Mouse (Mus musculus) ES-E14 (cell line): ENCODE measurements around the gene Ostm1.

Experiments used
- CHD2 ChIP-seq: IDR thresholded peaks from 2 replicates; pipeline ENCODE4 v1.6.1; 2014; ENCODE audit warnings: mild to moderate bottlenecking, low read depth, low read length, inconsistent platforms
- MAFK ChIP-seq: IDR thresholded peaks from 2 replicates; pipeline ENCODE4 v1.6.1; 2014; ENCODE audit warnings: mild to moderate bottlenecking, low read depth, low read length, inconsistent platforms; ENCODE audit not compliant: insufficient read depth
- ZC3H11A ChIP-seq: IDR thresholded peaks from 2 replicates; pipeline ENCODE4 v1.6.1; 2012; ENCODE audit warnings: low read depth, mild to moderate bottlenecking, inconsistent platforms, low read length, borderline replicate concordance
- ZNF384 ChIP-seq: IDR thresholded peaks from 2 replicates; pipeline ENCODE4 v1.6.1; 2012; ENCODE audit warnings: low read depth, low read length, inconsistent platforms

- TF ChIP-seq ZC3H11A (no peak), CHD2 (no peak), MAFK (no peak), ZNF384 (no peak)
Measured at GRCm38 (mm10) chr10:42613075-42613474, 29.5 kb downstream of the Ostm1 start.
